ENCODE assay signal across 23 mouse cellular contexts in the genomic region with DNA sequence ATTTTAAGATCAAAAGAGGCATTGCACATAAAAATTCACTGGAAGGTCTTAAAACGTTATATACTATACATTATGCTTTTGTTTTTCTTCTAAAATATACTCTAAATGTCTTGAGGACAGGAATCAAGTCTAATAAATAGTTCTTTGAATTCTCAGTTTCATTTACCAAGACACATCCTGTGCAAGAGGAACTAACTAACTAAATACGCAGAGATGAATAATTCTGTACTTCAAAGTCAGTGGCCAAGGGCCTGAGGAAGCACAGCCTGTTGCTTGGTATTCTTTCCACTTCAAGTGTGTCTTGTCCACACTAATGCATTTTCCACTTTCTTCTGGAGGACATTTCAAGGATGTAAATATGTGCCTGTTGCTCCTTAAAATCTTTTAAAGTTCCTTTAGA.
DNase-seq lines count a peak whose midpoint lies in the region; ATAC-seq lines count a peak whose summit lies in the region.
"Had no signal": no experiment of that assay in that cellular context is flagged by ENCODE, and none has a peak within 500 bp of the region (broad histone marks: within the 10 kb centered on the region; RNA-seq: fewer than 3 reads in every experiment).

No protein-coding gene starts in this region.

- no peak overlapping the region for H3K4me3 ChIP-seq in midbrain, embryonic 11.5 days (ENCODE audit: low read depth, low read length)
- H3K4me3 ChIP-seq in midbrain, embryonic 10.5 days, result no peak overlapping the region
- H3K4me3 ChIP-seq: embryonic facial prominence, embryonic 13.5 days; embryonic facial prominence, embryonic 15.5 days; erythroblast, embryonic 14.5 days; forebrain, embryonic 10.5 days; forebrain, embryonic 12.5 days had no signal

- no peak for ATAC-seq in midbrain, embryonic 11.5 days (ENCODE audit: low FRiP score)
- ATAC-seq in CD4-positive, CD25-positive, alpha-beta regulatory T cell, adult 4 months, result peak; percentile 82
- ATAC-seq: forebrain, embryonic 14.5 days; forebrain, embryonic 16.5 days had no signal

- peak; percentile 74 for DNase-seq in midbrain, embryonic 11.5 days (ENCODE audit: low spot score, missing footprints)
- no peak for DNase-seq in midbrain, embryonic 10.5 days (ENCODE audit: low spot score)
- peak; percentile 38 for DNase-seq in splenic B cell, adult 2 months (ENCODE audit: low read depth, low spot score)
- DNase-seq in right cerebral cortex, adult 2 months (ENCODE audit: low spot score in 2 of 2), result no peak
- DNase-seq in lung, postnatal 14 days, result no peak
- DNase-seq: adrenal gland, adult 2 months; adrenal gland, postnatal 10 days; adrenal gland, postnatal 25 days; cerebellum, adult 11 months; cerebellum, adult 18-20 months; cerebellum, adult 8-10 months; cerebellum, adult 9-11 months; cerebellum, postnatal 14 days; cerebellum, postnatal 36 days; embryo, embryonic 11 days had no signal

- H3K4me2 ChIP-seq in midbrain, embryonic 11.5 days, result no peak overlapping the region
- H3K4me2 ChIP-seq: embryonic facial prominence, embryonic 13.5 days; embryonic facial prominence, embryonic 15.5 days; forebrain, embryonic 12.5 days had no signal

- H3K4me1 ChIP-seq in midbrain, embryonic 11.5 days (ENCODE audit: control insufficient read depth, insufficient read depth, low read length), result no peaks in the 10 kb centered on the region
- H3K4me1 ChIP-seq in midbrain, embryonic 10.5 days, result no peaks in the 10 kb centered on the region
- H3K4me1 ChIP-seq: embryonic facial prominence, embryonic 13.5 days; embryonic facial prominence, embryonic 15.5 days; forebrain, embryonic 10.5 days; forebrain, embryonic 12.5 days had no signal

- H3K9ac ChIP-seq in midbrain, embryonic 11.5 days (ENCODE audit: low read length), result no peak overlapping the region
- H3K9ac ChIP-seq: embryonic facial prominence, embryonic 13.5 days; embryonic facial prominence, embryonic 15.5 days; forebrain, embryonic 12.5 days had no signal

- 92% methylated on average over 2 of the region's 2 CpGs for WGBS in midbrain, embryonic 11.5 days
- 92% methylated on average over 2 of the region's 2 CpGs for WGBS in midbrain, embryonic 10.5 days

- H3K27me3 ChIP-seq in midbrain, embryonic 11.5 days (ENCODE audit: control insufficient read depth, insufficient read depth, low read length), result no peaks in the 10 kb centered on the region
- no peaks in the 10 kb centered on the region for H3K27me3 ChIP-seq in midbrain, embryonic 10.5 days (ENCODE audit: low read depth, poor library complexity, severe bottlenecking)
- no peaks in the 10 kb centered on the region for H3K27me3 ChIP-seq in splenic B cell, adult 2 months (ENCODE audit: control insufficient read depth, insufficient read depth, low read length, poor library complexity, severe bottlenecking)
- H3K27me3 ChIP-seq: embryonic facial prominence, embryonic 13.5 days; embryonic facial prominence, embryonic 15.5 days; forebrain, embryonic 12.5 days had no signal

- no peak overlapping the region for H3K27ac ChIP-seq in midbrain, embryonic 11.5 days (ENCODE audit: low read depth, low read length)
- no peak overlapping the region for H3K27ac ChIP-seq in midbrain, embryonic 10.5 days (replicated peaks)
- H3K27ac ChIP-seq: embryonic facial prominence, embryonic 13.5 days; embryonic facial prominence, embryonic 15.5 days; forebrain, embryonic 10.5 days; forebrain, embryonic 12.5 days had no signal

- H3K36me3 ChIP-seq in midbrain, embryonic 11.5 days (ENCODE audit: control insufficient read depth, insufficient read depth, low read length), result no peaks in the 10 kb centered on the region
- no peaks in the 10 kb centered on the region for H3K36me3 ChIP-seq in midbrain, embryonic 10.5 days
- no peaks in the 10 kb centered on the region for H3K36me3 ChIP-seq in splenic B cell, adult 2 months (ENCODE audit: control insufficient read depth, insufficient read depth, low read length, poor library complexity, severe bottlenecking)
- H3K36me3 ChIP-seq: embryonic facial prominence, embryonic 13.5 days; embryonic facial prominence, embryonic 15.5 days; forebrain, embryonic 10.5 days; forebrain, embryonic 12.5 days had no signal

- H3K9me3 ChIP-seq in midbrain, embryonic 11.5 days (ENCODE audit: control insufficient read depth, low read length), result no peaks in the 10 kb centered on the region
- no peaks in the 10 kb centered on the region for H3K9me3 ChIP-seq in midbrain, embryonic 10.5 days (replicated peaks)
- H3K9me3 ChIP-seq: embryonic facial prominence, embryonic 13.5 days; embryonic facial prominence, embryonic 15.5 days; forebrain, embryonic 10.5 days; forebrain, embryonic 12.5 days had no signal

Comparison
In these comparisons a context has a peak if more than half of its experiments do, and no peak if none do; other contexts are left out.
1. DNase-seq: peak in midbrain, embryonic 11.5 days (single experiment) and splenic B cell, adult 2 months (single experiment); none in midbrain, embryonic 10.5 days (single experiment), right cerebral cortex, adult 2 months (0 of 2) and lung, postnatal 14 days (single experiment).